Mouse (Mus musculus): ENCODE measurements around the gene Rps6kb2.
A peak's percentile ranks its signal among the peaks of the same experiment; 100 is the strongest.

DNA sequence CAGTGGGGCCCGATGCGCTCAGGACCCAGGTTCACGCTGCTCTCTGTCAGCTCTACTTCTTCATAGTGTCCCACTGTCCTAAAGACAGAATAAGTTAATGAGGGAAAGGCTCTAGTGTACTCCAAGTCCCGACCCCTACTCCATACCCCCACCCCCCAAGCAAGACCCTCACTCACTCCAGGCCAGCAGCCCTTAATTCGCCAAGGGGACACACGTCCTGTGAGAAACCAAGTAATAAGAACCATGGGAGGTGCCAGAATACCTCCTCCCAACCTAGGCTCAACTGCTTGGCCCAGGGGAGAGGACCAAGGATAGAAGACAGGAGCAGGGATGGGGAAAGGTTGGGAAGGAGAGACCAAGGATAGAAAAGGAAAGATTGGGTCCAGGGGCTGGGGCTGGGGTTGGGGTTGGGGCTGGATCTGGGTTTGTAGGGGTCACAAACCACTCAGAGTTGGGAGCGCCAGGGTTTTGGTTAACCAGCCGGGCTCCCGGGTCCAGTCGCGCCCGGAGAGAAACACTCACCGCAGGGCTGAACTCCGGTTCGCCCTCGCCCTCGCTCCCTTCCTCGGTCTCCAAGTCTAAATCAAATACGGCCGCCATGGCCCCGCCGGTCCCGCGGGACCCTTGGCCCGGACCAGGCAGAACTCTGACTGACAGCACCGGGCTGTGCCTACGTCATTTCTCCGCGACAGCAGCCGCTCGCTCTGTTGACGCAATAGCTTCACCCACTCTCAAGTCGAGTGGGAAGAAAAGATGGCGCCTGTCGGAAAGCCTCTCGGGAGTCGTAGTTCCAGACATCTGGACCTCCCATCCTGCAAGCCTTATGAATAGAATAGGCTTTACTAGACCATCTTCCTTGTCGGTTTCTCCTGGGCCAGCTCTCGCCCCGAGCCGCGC lies at the start of gene Rps6kb2:
- TF ChIP-seq CTCF (IDR thresholded peaks at IDR 0.05; ENCODE audit: extremely low read depth, insufficient read length, insufficient replicate concordance, low read depth, low read length) (no peak), POLR2A (IDR thresholded peaks at IDR 0.05; ENCODE audit: low read depth, low read length) (peak; percentile 34; the same call in 1 of the 2 replicates)
